Comparison of ENCODE assay signal across 15 mouse cellular contexts in the genomic region with DNA sequence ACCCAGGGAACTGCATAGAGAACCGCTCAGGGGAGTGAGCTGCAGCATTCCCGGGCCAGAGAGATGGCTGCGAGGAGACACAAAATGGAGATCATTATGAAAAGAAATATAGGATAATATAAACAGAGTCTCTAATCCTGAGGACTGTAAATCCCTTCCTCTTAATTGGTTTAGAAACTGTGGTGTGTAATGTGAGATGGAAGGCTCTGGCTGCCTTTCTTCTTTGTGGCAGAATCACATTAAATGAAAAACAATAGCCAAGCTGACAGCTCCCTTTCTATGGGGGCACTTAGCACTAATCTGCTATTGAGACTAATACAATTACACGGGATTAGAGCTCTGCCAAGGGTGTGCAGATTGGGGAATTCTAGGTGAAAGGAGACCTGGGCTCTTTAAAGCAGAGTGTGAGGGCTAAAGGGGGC.
DNase-seq lines count a peak whose midpoint lies in the region; ATAC-seq and TF ChIP-seq lines count a peak whose summit lies in the region.
"Had no signal": no experiment of that assay in that cellular context is flagged by ENCODE, and none has a peak within 500 bp of the region (broad histone marks: within the 10 kb centered on the region; RNA-seq: fewer than 3 reads in every experiment).

No protein-coding gene starts in this region.

- WGBS in embryonic facial prominence, embryonic 15.5 days: 18% methylated on average over 4 of the region's 4 CpGs
- WGBS in hindbrain, embryonic 12.5 days: 12% methylated on average over 4 of the region's 4 CpGs
- 20% methylated on average over 4 of the region's 4 CpGs for WGBS in midbrain, postnatal 0 days

- H3K4me3 ChIP-seq in embryonic facial prominence, embryonic 15.5 days (replicated peaks): no peak overlapping the region
- H3K4me3 ChIP-seq in hindbrain, embryonic 12.5 days: no peak overlapping the region
- H3K4me3 ChIP-seq in midbrain, postnatal 0 days (ENCODE audit: low read depth, low read length): no peak overlapping the region
- H3K4me3 ChIP-seq: layer of hippocampus, adult 2 months; limb, embryonic 12.5 days had no signal

- peaks cover 4% of the 10 kb centered on the region; the same call in 1 of the 2 replicates for H3K27me3 ChIP-seq in embryonic facial prominence, embryonic 15.5 days
- H3K27me3 ChIP-seq in hindbrain, embryonic 12.5 days: no peaks in the 10 kb centered on the region
- no peaks in the 10 kb centered on the region for H3K27me3 ChIP-seq in midbrain, postnatal 0 days (ENCODE audit: insufficient read depth, low read length)
- H3K27me3 ChIP-seq: limb, embryonic 12.5 days had no signal

- peak; percentile 35 for DNase-seq in embryo, embryonic 10 days (ENCODE audit: low spot score)
- peak; percentile 13 for DNase-seq in midbrain, postnatal 0 days (ENCODE audit: low spot score)
- DNase-seq in urinary bladder, postnatal 14 days (ENCODE audit: low spot score): no peak
- no peak for DNase-seq in ovary, postnatal 14 days (ENCODE audit: low spot score)
- DNase-seq: adrenal gland, postnatal 25 days; cerebellum, adult 11 months; gastrocnemius, postnatal 10 days; lung, adult 18-20 months; spleen, adult 18-20 months had no signal

- H3K4me2 ChIP-seq in embryonic facial prominence, embryonic 15.5 days (replicated peaks): no peak overlapping the region
- H3K4me2 ChIP-seq in hindbrain, embryonic 12.5 days (replicated peaks): no peak overlapping the region
- no peak overlapping the region for H3K4me2 ChIP-seq in midbrain, postnatal 0 days (ENCODE audit: low read depth, low read length, poor library complexity, severe bottlenecking)
- H3K4me2 ChIP-seq: limb, embryonic 12.5 days had no signal

- H3K27ac ChIP-seq in embryonic facial prominence, embryonic 15.5 days (replicated peaks): no peak overlapping the region
- no peak overlapping the region for H3K27ac ChIP-seq in hindbrain, embryonic 12.5 days
- no peak overlapping the region for H3K27ac ChIP-seq in midbrain, postnatal 0 days (ENCODE audit: low read depth, low read length)
- H3K27ac ChIP-seq: layer of hippocampus, adult 2 months; limb, embryonic 12.5 days had no signal

- H3K9ac ChIP-seq in embryonic facial prominence, embryonic 15.5 days: no peak overlapping the region
- no peak overlapping the region for H3K9ac ChIP-seq in hindbrain, embryonic 12.5 days
- no peak overlapping the region for H3K9ac ChIP-seq in midbrain, postnatal 0 days (replicated peaks; ENCODE audit: low read length, poor library complexity, severe bottlenecking)
- H3K9ac ChIP-seq: limb, embryonic 12.5 days had no signal

- no peak for TF ChIP-seq CTCF in midbrain, postnatal 0 days (IDR thresholded peaks at IDR 0.05)

- H3K36me3 ChIP-seq in embryonic facial prominence, embryonic 15.5 days: no peaks in the 10 kb centered on the region
- H3K36me3 ChIP-seq in hindbrain, embryonic 12.5 days: no peaks in the 10 kb centered on the region
- no peaks in the 10 kb centered on the region for H3K36me3 ChIP-seq in midbrain, postnatal 0 days (ENCODE audit: insufficient read depth, low read length)
- H3K36me3 ChIP-seq: limb, embryonic 12.5 days had no signal

- H3K9me3 ChIP-seq in embryonic facial prominence, embryonic 15.5 days (replicated peaks): no peaks in the 10 kb centered on the region
- H3K9me3 ChIP-seq in hindbrain, embryonic 12.5 days (replicated peaks): no peaks in the 10 kb centered on the region
- H3K9me3 ChIP-seq in midbrain, postnatal 0 days (ENCODE audit: low read length): no peaks in the 10 kb centered on the region
- H3K9me3 ChIP-seq: limb, embryonic 12.5 days had no signal

- ATAC-seq in embryonic facial prominence, embryonic 15.5 days (ENCODE audit: insufficient number of reproducible peaks, low FRiP score, low TSS enrichment, low read depth): peak; percentile 67; the same call in 1 of the 2 replicates
- ATAC-seq in hindbrain, embryonic 12.5 days (ENCODE audit: low FRiP score): peak; percentile 66; the same call in 1 of the 2 replicates
- no peak for ATAC-seq in midbrain, postnatal 0 days (ENCODE audit: low FRiP score)
- ATAC-seq in granulocyte monocyte progenitor cell, adult 5-6 weeks (replicated peaks; ENCODE audit: poor library complexity, severe bottlenecking): no peak
- ATAC-seq: intestine, postnatal 0 days had no signal

- peaks cover 10% of the 10 kb centered on the region; the same call in 1 of the 2 replicates for H3K4me1 ChIP-seq in embryonic facial prominence, embryonic 15.5 days
- peaks cover 8% of the 10 kb centered on the region for H3K4me1 ChIP-seq in hindbrain, embryonic 12.5 days
- no peaks in the 10 kb centered on the region for H3K4me1 ChIP-seq in midbrain, postnatal 0 days (ENCODE audit: insufficient read depth, low read length)

Comparison
In these comparisons a context has a peak if more than half of its experiments do, and no peak if none do; other contexts are left out.
1. DNase-seq: peak in embryo, embryonic 10 days (single experiment) and midbrain, postnatal 0 days (single experiment); none in urinary bladder, postnatal 14 days (single experiment) and ovary, postnatal 14 days (single experiment).
2. ATAC-seq: peak in embryonic facial prominence, embryonic 15.5 days (single experiment) and hindbrain, embryonic 12.5 days (single experiment); none in midbrain, postnatal 0 days (single experiment) and granulocyte monocyte progenitor cell, adult 5-6 weeks (single experiment).